Mouse (Mus musculus) embryo, embryonic 11 days (tissue): ENCODE data around the gene Ahnak.

Experiments
- DNase-seq: peaks from one replicate; pipeline ENCODE4 v3.0.0-alpha.2; 2015

The Ahnak gene

GRCm38 (mm10) chr19:8974638-8975037 is 14.4 kb upstream of the Ahnak start:
- DNase-seq = no peak

GRCm38 (mm10) chr19:8975491-8975890 is 13.6 kb upstream of the Ahnak start:
- DNase-seq = no peak

GRCm38 (mm10) chr19:8976535-8976934 is 12.5 kb upstream of the Ahnak start:
- peak; percentile 75 for DNase-seq

DNA sequence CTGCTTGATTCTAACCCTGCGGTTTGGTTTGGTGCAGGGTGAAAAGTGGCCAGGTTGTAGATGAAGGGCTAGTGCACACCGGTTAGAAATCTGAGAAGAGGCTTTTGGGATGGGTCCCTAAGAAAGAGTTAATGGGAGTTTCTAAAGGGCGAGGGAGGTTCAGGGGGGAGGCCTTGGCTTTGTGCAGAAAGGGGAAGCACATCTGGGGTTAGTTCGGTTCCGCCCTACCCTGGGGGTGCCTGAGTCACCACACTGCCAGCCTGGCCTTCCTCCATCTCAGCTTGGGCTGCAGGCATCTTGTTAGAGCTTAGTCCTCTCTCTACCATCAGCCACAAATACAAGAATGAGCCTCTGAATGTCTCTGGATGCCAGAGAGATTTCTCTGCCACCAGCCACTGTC is 8.3 kb upstream of the Ahnak start:
- DNase-seq = no peak

GRCm38 (mm10) chr19:8981450-8982168 is 7.5 kb upstream of the Ahnak start:
- DNase-seq = no peak

GRCm38 (mm10) chr19:8982303-8983149 is 6.6 kb upstream of the Ahnak start:
- DNase-seq = no peak

GRCm38 (mm10) chr19:8983150-8983650 is 5.9 kb upstream of the Ahnak start:
- no peak for DNase-seq

GRCm38 (mm10) chr19:8984255-8984868 is 4.7 kb upstream of the Ahnak start:
- DNase-seq = peak; percentile 81

- no peak for DNase-seq
Observed at GRCm38 (mm10) chr19:8985891-8986290, 3.2 kb upstream of the Ahnak start.

DNA sequence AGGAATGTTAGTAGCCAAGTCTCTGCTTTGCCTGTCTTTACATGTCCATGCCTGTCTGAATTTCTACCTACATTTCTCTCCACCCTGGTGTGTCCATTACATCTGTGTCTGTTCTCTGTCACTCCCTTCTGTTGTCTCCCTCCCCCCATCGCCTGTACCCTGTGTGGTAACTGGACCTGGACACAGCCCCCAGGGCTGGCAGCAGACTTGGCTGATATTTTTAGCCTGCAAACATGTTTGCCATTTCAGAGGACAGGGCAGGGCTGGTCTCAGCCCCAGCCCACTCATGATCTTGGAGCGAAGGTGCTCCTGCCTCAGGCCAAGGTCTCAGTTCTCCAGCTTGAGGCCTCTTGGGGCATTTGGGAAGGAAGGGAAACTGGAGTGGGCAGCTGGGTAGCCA is 1.3 kb upstream of the Ahnak start:
- no peak for DNase-seq

GRCm38 (mm10) chr19:8988346-8989065 is 578 bp upstream of the Ahnak start:
- DNase-seq = peak; percentile 34

DNA sequence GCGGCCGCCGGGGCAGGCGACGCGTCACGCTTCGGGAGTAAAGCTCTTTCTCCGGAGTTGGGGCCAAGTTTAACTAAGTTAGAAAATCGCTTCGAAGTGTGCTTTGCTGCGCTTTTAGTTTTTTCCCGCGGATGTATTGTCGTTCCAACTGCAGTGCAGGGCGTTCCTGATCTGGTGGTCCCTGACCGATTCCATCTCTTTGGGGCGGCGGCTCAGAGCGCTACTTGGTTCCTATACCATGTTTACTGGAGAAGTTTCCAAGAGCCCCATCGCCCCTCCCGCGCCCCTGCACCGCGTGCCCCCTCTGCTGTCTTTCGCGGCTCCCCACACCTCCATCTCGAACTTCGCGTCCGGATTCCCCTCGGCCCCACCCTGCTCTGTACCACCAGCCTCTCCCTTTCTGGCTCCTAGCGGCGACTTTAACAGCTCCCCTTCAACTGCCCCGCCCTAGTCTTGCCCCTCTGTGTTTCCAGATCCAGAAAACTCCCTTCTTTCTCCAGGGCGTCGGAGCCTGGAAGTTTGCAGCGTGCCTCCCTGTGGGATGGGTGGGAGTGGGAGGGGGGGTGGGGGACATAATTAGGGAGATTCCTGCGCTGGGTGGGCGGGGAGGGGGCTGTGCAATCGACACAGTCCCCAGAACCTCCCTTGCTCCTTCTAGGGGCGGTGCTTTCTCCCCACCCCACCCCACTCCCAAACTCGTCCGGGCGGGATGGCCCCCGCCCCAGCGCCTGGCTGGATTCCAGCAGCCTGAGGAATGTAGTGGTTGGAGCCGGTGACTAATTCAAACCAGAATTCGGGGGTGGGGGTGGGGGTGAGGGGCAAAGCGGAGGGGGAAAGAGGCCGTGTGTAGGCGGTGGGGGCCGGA is 715 bp downstream of the Ahnak start:
- DNase-seq = peak; percentile 86

- DNase-seq = no peak
Observed at GRCm38 (mm10) chr19:8990432-8991102, 1.5 kb downstream of the Ahnak start.

DNA sequence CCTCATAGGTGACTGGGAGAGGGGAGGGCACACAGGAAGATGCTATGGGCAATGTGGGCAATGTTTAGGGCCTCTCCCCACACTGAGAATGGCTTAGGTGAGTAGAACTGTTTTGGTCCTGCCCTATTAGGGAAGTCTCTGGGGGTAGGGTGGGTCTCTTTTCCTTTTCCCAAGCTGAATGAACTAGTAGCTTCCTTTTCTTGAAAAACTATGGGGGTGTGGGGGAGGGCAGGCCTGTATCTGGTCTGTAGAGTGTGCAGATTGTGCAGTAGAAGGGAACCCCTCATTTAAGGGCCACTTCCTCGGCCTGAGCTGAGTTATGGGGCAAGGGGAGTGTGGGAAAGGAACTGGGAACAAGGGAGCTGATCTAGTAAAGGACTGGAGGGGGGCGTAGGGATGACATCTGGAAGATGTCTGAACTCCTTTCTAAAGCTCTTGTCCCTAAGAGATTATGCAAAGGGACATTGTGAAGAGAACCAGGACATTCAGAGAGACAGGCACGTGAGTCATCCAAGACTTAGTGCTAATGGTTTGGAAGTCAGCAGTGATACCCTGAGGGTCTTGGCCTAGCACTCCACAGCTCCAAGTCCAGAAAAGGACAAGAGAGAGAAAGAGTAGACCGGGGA is 2.3 kb downstream of the Ahnak start:
- DNase-seq = no peak

- no peak for DNase-seq
Observed at GRCm38 (mm10) chr19:8991871-8992735, 3.0 kb downstream of the Ahnak start.

DNA sequence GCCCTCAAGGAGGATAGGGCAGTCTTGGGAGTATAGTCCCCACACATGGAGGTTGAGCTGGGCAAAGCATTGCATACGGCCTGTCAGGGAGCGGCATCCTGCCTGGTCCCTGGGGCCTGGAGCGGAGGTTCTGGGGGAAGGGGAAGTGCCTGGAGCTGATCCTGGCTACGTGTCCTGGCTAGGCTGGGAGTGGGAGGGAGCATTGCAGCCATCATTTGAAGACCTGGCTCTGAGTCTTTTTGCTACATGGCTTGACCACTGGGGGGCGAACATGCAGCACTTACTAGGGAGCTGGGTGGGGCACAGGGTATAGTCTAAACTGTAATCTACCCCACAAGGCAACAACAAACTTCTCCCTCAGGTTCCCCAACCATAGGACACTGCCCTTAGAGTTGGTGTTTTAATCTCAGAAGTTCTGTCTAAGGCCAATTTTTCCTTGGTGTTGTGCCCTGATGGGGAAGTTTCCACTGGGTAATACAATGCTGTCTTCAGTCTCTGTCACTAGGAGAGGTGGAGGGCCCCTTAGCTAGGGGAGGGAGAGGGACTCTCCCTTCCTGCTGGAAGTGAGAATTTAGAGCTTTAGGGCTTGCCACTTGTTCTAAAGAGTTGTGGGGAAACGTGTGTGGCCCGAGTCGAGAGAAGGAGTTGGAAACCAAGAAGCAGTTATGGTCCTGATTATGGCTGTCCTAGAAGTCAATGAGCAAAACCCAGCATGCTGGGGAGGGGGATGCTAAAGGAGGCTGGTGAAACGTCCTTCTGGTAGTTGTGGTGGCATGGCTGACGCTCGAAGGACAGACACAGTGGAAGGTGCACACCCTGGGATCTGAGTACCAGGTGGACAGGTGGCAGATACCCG is 3.9 kb downstream of the Ahnak start:
- peak; percentile 82 for DNase-seq

DNA sequence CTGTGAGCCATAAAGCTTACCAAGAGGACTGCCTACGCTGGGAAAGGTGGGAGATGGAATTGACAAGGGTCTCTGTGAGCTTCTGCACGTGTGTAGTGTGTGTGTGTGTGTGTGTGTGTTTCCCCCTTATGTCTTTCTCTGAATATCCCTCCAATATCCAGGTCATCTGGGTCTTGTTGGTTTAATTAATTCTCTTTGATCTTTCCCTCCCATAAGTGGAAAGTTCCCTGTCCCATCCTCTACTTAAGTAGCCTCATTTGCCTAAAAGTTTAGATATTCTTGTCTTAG is 4.5 kb downstream of the Ahnak start:
- DNase-seq = no peak

- no peak for DNase-seq
Observed at GRCm38 (mm10) chr19:8994813-8995607, 5.9 kb downstream of the Ahnak start.
